Mouse (Mus musculus) bone marrow, adult 2 months (tissue): ENCODE measurements at regions not wholly inside any gene's neighbourhood (a gene's known extent, or its start where the extent isn't known, plus 50 kb on each side); places are given as distances from the start of the nearest gene placed in this dataset.
"Not testable (repeated sequence)": the region's sequence is repeated elsewhere in the genome, so short reads cannot be mapped to it uniquely, and the experiment has no call there.

Experiments used
- H3K27ac ChIP-seq: fragments of 200-500 bp; 2 replicates; pipeline ENCODE4 v1.5.1; 2012; ENCODE audit warnings: low read depth, mild to moderate bottlenecking, control low read depth, inconsistent platforms, low read length; ENCODE audit not compliant: control insufficient read depth, poor library complexity, insufficient read depth
- H3K4me1 ChIP-seq: fragments of 200-500 bp; 2 replicates; pipeline ENCODE4 v1.6.1; 2011; ENCODE audit warnings: low read length; ENCODE audit not compliant: control insufficient read depth, insufficient read depth
- H3K4me3 ChIP-seq: fragments of 200-500 bp; replicated peaks from 2 replicates; pipeline ENCODE3; 2011; ENCODE audit warnings: mild to moderate bottlenecking, low read depth, low read length, control low read depth; ENCODE audit not compliant: control insufficient read depth
- CTCF ChIP-seq: fragments of 200-500 bp; IDR thresholded peaks from 2 replicates; pipeline ENCODE4 v1.5.1; 2011; ENCODE audit warnings: low read length, control low read depth; ENCODE audit not compliant: control insufficient read depth, insufficient read depth
- POLR2A ChIP-seq: fragments of 200-500 bp; IDR thresholded peaks from 2 replicates; pipeline ENCODE4 v1.6.1; 2011; ENCODE audit warnings: low read depth, mild to moderate bottlenecking, control low read depth, low read length, borderline replicate concordance; ENCODE audit not compliant: control insufficient read depth
- whole genome bisulfite sequencing: fragments of 180-500 bp; shearing (Covaris S2); methylation state at CpG from one replicate; pipeline ENCODE4 v1.1.7; 2018; 5-methylcytosine and 5-hydroxymethylcytosine counted together

DNA sequence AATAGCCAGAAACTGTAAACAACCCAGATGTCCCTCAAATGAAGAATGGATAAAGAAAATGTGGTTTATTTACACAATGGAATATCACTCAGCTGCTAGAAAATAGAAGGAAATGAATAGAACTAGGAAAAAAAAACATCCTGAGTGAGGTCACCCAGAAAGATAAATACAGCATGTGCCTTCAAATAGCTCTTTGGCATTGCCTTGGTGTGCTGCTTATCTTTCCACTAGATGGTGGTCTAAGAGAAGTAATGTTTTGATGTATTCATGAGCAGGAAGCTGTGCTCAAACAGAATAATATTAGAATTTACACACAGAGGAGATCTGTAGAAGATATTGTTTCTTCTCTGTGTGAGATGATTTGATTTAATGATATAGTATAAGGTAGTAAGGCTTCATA lies 78.8 kb downstream of the Zfp619 start:
- TF ChIP-seq POLR2A = no peak
- no peak for TF ChIP-seq CTCF
- Histone ChIP-seq H3K4me3 (no peak overlapping the region), H3K27ac (no peak overlapping the region), H3K4me1 (no peaks in the 10 kb centered on the region)

DNA sequence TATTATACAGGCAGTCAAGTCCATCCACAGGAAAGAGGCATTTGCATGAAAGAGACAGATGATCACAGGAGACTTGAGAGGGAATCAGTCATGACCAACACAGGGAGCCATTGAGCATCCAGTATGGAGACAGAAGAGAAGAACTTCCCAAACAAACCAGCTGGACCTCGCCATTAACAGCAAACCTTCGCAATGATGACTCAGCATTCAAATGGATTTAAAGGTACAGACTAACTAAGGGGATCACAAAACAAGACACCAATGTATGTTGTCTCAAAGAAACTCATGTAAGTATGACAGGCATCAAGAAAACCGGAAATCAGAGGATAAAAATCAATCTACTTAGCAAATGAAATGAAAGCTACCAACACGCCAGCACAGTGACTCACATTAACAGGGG lies 96.2 kb downstream of the Zfp619 start:
- WGBS = 78% methylated on average over 4 of the region's 4 CpGs
- H3K4me3 ChIP-seq = no peak overlapping the region
- no peak overlapping the region for H3K27ac ChIP-seq
- TF ChIP-seq CTCF = no peak
- no peak for TF ChIP-seq POLR2A
- H3K4me1 ChIP-seq = no peaks in the 10 kb centered on the region

DNA sequence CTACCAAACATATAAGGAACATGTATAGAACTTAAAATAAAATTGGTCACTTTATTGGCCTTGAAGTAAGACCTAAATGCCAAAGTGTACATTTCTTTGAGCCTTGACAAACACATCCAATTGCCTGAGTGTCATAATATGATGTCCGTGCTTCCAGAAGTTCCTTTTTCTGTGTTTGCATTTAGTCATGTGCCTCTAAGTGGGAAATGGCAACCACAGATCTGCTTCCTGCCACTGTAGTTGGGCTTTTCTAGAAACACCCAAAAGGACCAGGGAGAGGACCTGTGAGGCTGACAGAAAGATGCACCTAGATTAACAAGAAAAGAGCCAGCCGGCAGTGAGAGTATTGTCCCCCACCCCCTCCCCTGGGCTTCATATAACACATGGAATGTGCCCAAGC lies 97.5 kb downstream of the Zfp619 start:
- TF ChIP-seq CTCF (no peak), POLR2A (no peak)
- H3K4me3 ChIP-seq = no peak overlapping the region
- WGBS = 5% methylated on average over 2 of the region's 2 CpGs
- no peak overlapping the region for H3K27ac ChIP-seq
- no peaks in the 10 kb centered on the region for H3K4me1 ChIP-seq

DNA sequence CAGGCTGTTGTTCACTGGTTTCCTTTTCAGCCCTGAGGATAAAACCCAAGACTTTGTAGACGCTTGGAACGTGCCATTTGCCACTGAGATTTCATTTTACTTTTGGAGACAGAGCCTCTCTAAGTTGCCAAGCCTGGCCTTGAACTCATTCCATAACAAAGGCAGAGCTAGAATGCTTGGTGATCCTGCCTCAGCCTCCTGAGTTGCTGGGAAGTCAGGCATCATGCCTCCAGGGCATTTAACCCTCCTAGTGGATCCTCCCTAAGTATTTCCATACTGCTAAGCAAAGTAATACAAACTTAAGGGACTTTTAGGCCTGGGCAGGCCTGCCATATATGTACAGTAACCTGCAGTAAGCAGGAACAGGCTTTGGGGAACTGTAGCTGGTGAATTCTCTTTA lies 104.2 kb downstream of the Zfp619 start:
- no peak overlapping the region for H3K4me3 ChIP-seq
- no peak overlapping the region for H3K27ac ChIP-seq
- H3K4me1 ChIP-seq = no peaks in the 10 kb centered on the region
- TF ChIP-seq CTCF (no peak), POLR2A (no peak)
- WGBS = 72% methylated on average over 2 of the region's 2 CpGs

DNA sequence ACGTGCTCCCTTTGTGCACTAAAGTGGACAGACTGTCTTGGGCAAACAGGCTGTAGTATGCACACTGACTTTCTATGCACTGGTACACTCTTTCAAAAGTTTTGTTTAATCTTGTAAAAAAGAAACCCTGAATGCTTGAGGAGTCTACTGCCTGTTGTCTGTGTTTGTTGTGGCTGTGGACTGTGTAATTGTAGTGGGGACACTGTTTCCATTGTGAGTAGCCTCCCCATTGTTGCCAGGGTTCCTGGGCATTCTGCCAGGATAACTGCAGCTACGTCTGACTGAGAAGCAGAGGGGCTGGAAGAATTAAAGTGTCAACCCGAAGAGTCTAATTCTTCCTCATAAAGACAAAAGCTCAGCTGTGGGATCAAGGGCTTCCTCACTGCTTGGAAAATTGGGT lies 115.3 kb downstream of the Zfp619 start:
- 17% methylated on average over 3 of the region's 3 CpGs for WGBS
- TF ChIP-seq CTCF (no peak), POLR2A (no peak)

DNA sequence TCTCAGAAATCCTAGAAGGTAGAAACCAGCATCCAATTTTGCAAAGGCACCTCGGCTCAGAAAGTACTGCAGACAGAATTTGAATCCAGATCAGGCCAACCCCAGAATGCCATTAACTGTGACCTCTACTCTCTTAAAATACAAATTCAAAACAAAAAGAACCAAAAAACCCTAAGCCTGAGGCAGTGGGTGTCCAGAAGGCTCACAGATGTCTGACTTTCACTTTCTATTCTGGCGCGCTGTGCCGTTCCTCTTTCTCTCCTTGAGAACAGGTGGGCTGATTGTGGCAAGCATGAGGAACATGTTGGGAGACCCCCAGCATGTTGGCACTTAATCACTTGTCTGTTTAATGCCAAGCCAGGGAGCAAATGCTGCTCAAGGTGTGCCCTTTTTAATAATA lies 124.8 kb downstream of the Zfp619 start:
- Histone ChIP-seq H3K27ac (no peak overlapping the region), H3K4me3 (peak overlapping the region; percentile 42), H3K4me1 (no peaks in the 10 kb centered on the region; the same call in 1 of the 2 replicates)
- TF ChIP-seq CTCF = no peak
- no peak for TF ChIP-seq POLR2A
- WGBS = 16% methylated on average over 4 of the region's 4 CpGs

More for the DNA sequence above, 115.3 kb downstream of the Zfp619 start:
- Histone ChIP-seq H3K27ac (no peak overlapping the region), H3K4me1 (no peaks in the 10 kb centered on the region), H3K4me3 (no peak overlapping the region)

DNA sequence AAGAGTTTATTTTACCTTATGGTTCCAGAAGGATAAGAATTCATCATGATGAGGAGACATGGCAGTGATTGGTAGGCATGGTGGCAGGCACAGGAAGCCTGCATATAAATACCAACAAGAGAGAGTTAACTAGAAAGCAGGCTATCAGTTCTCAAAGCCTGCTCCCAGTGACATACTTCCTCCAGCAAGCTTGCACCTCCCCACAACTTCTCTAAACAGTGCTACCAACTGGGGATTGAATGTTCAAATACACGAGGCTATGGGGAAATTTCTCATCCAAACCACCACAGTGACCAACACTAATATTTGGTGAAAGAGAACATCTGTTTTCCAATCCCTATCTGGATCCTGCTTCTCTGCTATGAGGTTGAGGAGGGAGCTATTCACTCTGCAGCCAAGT lies 125.8 kb downstream of the Zfp619 start:
- Histone ChIP-seq H3K4me1 (no peaks in the 10 kb centered on the region; the same call in 1 of the 2 replicates), H3K4me3 (no peak overlapping the region), H3K27ac (no peak overlapping the region)
- TF ChIP-seq CTCF (no peak), POLR2A (no peak)
- 4% methylated on average over 1 of the region's 1 CpGs for WGBS

DNA sequence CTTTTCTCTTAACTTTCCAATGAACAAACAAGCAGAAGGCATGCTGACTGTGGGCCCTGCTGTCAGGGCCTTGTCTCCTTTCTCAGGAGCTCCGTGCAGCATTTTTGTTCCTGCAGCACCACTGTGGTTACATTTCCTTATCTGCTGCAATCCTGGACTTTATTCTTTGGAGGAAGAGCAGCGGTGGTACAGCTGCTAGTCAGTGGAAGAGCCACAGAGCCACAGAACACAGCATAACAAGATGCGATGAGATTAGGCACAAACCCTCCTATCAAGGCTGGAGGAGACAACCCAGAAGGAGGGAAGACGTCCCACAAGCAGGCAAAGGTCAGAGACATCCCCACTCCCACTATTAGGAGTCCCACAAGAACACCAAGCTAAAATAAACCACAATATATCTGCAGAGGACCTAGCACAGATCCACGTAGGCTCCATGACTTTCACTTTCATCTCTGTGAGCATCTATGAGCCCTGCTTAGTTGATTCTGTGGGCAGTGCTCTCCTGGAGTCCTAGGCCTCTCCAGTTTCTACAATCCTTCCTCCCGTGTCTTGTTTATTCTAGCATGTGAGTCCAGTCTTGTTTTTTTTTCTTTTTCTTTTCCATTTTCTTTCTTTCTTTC lies 133.0 kb downstream of the Zfp619 start:
- no peaks in the 10 kb centered on the region for H3K4me1 ChIP-seq
- TF ChIP-seq CTCF (no peak), POLR2A (no peak)
- H3K27ac ChIP-seq = no peak overlapping the region
- WGBS = 57% methylated on average over 6 of the region's 6 CpGs
- H3K4me3 ChIP-seq = no peak overlapping the region

DNA sequence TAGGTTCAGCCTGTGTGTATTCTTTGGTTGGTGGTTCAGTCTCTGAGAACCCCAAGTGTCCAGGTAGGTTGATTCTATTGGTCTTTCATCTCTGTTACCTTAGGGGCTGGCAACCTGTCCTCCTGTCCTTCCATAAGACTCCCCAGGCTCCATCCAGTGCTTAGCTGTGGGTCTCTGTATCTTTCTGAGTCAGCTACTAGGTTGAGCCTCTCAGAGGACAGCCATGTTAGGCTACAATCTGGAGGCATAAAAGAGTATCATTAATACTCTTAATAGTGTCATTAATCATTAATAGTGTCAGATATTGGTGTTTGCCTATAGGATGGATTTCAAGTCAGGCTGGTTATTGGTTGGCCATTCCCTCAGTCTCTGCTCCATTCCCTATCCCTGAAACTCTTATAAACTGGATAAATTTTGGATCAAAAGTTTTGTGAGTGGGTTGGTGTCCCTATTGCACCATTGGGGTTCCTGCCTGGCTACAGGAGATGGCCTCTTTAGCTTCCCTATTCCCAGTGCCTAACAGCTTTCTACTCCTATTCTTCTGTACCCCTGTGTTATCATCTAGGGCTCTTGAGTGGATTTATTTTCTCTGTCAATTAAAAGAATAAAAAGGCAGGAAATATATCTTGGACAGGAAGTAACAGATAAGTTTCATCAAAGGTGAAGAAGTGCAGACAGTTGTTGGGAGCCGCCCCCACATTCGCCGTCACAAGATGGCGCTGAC lies 137.2 kb downstream of the Zfp619 start:
- WGBS = 8% methylated on average over 4 of the region's 4 CpGs
- Histone ChIP-seq H3K27ac (no peak overlapping the region), H3K4me3 (no peak overlapping the region), H3K4me1 (no peaks in the 10 kb centered on the region)
- TF ChIP-seq POLR2A = no peak
- no peak for TF ChIP-seq CTCF

DNA sequence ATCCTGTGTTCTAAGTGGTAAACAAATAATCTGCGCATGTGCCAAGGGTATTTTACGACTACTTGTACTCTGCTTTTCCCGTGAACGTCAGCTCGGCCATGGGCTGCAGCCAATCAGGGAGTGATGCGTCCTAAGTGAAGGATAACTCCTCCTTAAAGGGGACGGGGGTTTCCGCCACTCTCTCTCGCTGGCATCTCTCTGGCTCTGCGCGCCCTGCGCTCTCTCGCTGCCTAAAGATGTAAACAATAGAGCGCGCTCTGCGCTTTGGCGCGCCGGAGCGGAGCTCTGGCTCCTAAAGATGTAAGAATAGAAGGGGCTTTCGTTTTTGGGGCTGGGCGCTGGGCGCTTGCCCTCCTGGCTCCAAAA lies 137.7 kb downstream of the Zfp619 start:
- not testable (repeated sequence) for H3K4me1 ChIP-seq
- Histone ChIP-seq H3K27ac (peak overlapping the region; percentile 65), H3K4me3 (peak overlapping the region; percentile 54)
- WGBS = 25% methylated on average over 23 of the region's 23 CpGs
